Mouse (Mus musculus) forebrain, embryonic 10.5 days (tissue): ENCODE measurements at regions not wholly inside any gene's neighbourhood (a gene's known extent, or its start where the extent isn't known, plus 50 kb on each side); places are given as distances from the start of the nearest gene placed in this dataset.

Source experiments
- DNase-seq: peaks from one replicate; pipeline ENCODE4 v3.0.0-alpha.2; 2017; ENCODE audit warnings: low spot score; ENCODE audit errors: extremely low spot score
- H3K27ac ChIP-seq: fragments of 300-500 bp; sonication (generic); 2 replicates; pipeline ENCODE4 v1.5.1; 2016; ENCODE audit warnings: mild to moderate bottlenecking
- H3K27me3 ChIP-seq: fragments of 300-500 bp; sonication (generic); 2 replicates; pipeline ENCODE4 v1.6.1; 2016; ENCODE audit warnings: mild to moderate bottlenecking; ENCODE audit not compliant: poor library complexity, severe bottlenecking
- H3K36me3 ChIP-seq: fragments of 300-500 bp; sonication (generic); replicated peaks from 2 replicates; pipeline ENCODE4 v1.6.1; 2016; ENCODE audit warnings: mild to moderate bottlenecking, moderate library complexity
- H3K4me1 ChIP-seq: fragments of 300-500 bp; sonication (generic); 2 replicates; pipeline ENCODE4 v1.6.1; 2016
- H3K4me3 ChIP-seq: fragments of 300-500 bp; sonication (generic); 2 replicates; pipeline ENCODE4 v1.5.1; 2016; ENCODE audit warnings: mild to moderate bottlenecking, moderate library complexity
- H3K9me3 ChIP-seq: fragments of 300-500 bp; sonication (generic); 2 replicates; pipeline ENCODE4 v1.6.1; 2016; ENCODE audit warnings: mild to moderate bottlenecking, moderate library complexity
- WGBS: fragments of 180-500 bp; shearing (Covaris S2); methylation state at CpG from one replicate; pipeline ENCODE4 v1.1.7; 2016; 5-methylcytosine and 5-hydroxymethylcytosine counted together

DNA sequence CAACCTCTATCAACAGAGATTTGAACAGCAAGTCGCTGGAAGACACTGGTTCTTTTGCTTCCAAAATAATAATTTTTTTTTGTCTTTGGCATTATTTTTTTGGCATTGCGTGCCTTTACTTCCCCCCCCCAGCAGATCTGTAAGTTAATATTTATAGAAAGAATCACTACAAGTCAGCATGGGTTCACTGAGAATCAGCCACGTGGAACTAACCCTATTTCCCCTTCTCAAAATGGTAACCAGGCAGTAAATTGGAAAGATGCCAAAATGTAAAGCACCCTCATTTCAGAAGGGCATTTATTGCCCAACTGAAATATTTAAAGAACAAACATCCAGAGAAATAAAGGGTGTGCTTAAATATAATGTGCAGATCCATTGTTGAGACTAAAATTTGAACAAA lies 78.7 kb upstream of the Ntf3 start:
- DNase-seq: no peak
- no peak overlapping the region for H3K4me3 ChIP-seq
- WGBS: 84% methylated on average over 3 of the region's 3 CpGs
- no peak overlapping the region for H3K27ac ChIP-seq
- H3K9me3 ChIP-seq: no peaks in the 10 kb centered on the region
- H3K36me3 ChIP-seq: no peaks in the 10 kb centered on the region
- H3K27me3 ChIP-seq: no peaks in the 10 kb centered on the region
- peaks cover 7% of the 10 kb centered on the region; the same call in 1 of the 2 replicates for H3K4me1 ChIP-seq

DNA sequence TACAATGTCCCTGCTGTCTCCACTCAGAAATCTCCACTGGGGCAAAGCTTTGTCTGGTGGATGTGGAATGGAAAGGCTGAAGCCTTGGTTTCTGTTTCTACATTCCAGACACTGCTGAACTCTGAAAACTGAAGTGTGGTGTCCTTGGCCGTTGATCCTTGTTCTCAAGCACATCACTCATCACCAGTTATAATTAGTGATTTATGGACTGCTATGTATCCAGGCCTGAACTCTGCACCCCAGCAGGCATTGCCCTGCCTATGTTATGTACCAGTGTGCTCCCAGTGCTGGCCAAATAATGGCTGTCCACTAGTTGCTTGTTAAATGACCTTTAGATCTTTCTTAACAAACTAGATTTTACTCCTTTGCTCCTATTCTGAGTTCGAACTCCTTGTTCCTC lies 75.6 kb upstream of the Ntf3 start:
- WGBS: 89% methylated on average over 2 of the region's 2 CpGs
- Histone ChIP-seq H3K27ac (no peak overlapping the region), H3K9me3 (no peaks in the 10 kb centered on the region), H3K4me1 (peaks cover 10% of the 10 kb centered on the region; the same call in 1 of the 2 replicates), H3K4me3 (no peak overlapping the region), H3K36me3 (no peaks in the 10 kb centered on the region), H3K27me3 (no peaks in the 10 kb centered on the region)
- DNase-seq: no peak

DNA sequence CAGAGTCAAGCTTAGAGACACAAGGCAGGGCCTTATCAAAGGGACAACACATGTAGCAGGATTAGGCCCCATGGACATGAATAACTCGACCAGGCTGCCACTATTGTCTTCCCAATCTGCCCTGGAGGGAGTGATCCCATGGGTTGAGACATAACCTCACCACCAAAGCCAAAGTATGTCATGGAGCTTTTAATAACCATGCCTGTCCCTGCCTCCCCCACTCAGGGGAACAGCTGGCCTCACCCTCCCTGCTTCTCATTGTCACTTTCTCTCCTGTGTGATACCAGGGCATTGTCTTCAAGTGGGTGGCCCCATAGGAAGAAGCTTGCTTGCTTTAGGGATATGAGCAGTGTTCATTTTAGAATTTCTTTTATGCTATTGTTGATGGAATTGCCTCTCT lies 73.5 kb upstream of the Ntf3 start:
- Histone ChIP-seq H3K9me3 (no peaks in the 10 kb centered on the region), H3K36me3 (no peaks in the 10 kb centered on the region), H3K27me3 (no peaks in the 10 kb centered on the region), H3K4me3 (no peak overlapping the region), H3K27ac (no peak overlapping the region), H3K4me1 (0 out of 2 replicates have a peak, but pooled peaks cover 4% of the 10 kb centered on the region)
- whole genome bisulfite sequencing: 34% methylated on average over 1 of the region's 1 CpGs
- DNase-seq: no peak
